Comparison of ENCODE assay signal across 22 mouse cellular contexts in the genomic region with DNA sequence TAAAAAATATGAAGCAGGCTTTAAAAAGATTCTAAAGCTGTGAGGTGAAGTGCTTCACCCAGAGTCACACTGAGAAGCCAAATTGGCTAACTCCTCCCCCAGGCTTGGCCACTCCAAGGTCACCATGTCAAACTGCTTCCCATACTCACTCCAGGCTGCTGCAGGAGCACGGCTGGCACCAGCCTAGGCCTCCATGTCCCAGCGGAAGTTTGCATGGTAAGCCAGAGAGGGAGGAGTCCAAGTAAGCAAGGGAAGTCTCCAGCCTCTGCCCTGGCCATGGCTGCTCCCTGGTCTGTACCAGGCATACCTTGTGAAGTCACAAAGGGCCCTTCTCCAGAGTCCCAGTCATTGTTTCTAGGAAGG.
DNase-seq lines count a peak whose midpoint lies in the region; ATAC-seq and TF ChIP-seq lines count a peak whose summit lies in the region.
"Had no signal": no experiment of that assay in that cellular context is flagged by ENCODE, and none has a peak within 500 bp of the region (broad histone marks: within the 10 kb centered on the region; RNA-seq: fewer than 3 reads in every experiment).

No protein-coding gene starts in this region.

- WGBS in lung, embryonic 14.5 days = 22% methylated on average over 2 of the region's 2 CpGs
- 21% methylated on average over 2 of the region's 2 CpGs for WGBS in lung, adult 2 months
- WGBS in stomach, embryonic 14.5 days = 31% methylated on average over 2 of the region's 2 CpGs
- WGBS in stomach, postnatal 0 days = 21% methylated on average over 2 of the region's 2 CpGs
- 31% methylated on average over 2 of the region's 2 CpGs for WGBS in intestine, postnatal 0 days

- no peaks in the 10 kb centered on the region for H3K27me3 ChIP-seq in lung, embryonic 14.5 days (ENCODE audit: insufficient read depth, low read length)
- no peaks in the 10 kb centered on the region for H3K27me3 ChIP-seq in stomach, embryonic 14.5 days (ENCODE audit: control insufficient read depth, insufficient read depth, low read length)
- H3K27me3 ChIP-seq in stomach, postnatal 0 days (ENCODE audit: control insufficient read depth, insufficient read depth, low read length) = no peaks in the 10 kb centered on the region
- no peaks in the 10 kb centered on the region for H3K27me3 ChIP-seq in intestine, postnatal 0 days (replicated peaks; ENCODE audit: control insufficient read depth, insufficient read depth, low read length)
- H3K27me3 ChIP-seq: liver, embryonic 12.5 days had no signal

- intact Hi-C loops in heart, postnatal 10 days (cut with DNase I) = no loop called here

- ATAC-seq in lung, embryonic 14.5 days (ENCODE audit: insufficient read depth) = peak; percentile 74; the same call in 1 of the 2 replicates
- no peak for ATAC-seq in stomach, embryonic 14.5 days (ENCODE audit: insufficient number of reproducible peaks, insufficient read depth, low FRiP score, low read depth)
- no peak for ATAC-seq in stomach, postnatal 0 days (ENCODE audit: low FRiP score, low TSS enrichment)
- ATAC-seq in intestine, postnatal 0 days = no peak
- ATAC-seq: forebrain, postnatal 0 days; liver, embryonic 12.5 days; lung, postnatal 0 days had no signal

- H3K4me1 ChIP-seq in lung, embryonic 14.5 days (ENCODE audit: insufficient read depth) = peaks cover 10% of the 10 kb centered on the region; the same call in 1 of the 2 replicates
- no peaks in the 10 kb centered on the region for H3K4me1 ChIP-seq in lung, adult 2 months (ENCODE audit: control insufficient read depth, insufficient read depth, low read length)
- H3K4me1 ChIP-seq in stomach, embryonic 14.5 days (ENCODE audit: control insufficient read depth, insufficient read depth, low read length) = no peaks in the 10 kb centered on the region
- no peaks in the 10 kb centered on the region for H3K4me1 ChIP-seq in stomach, postnatal 0 days (replicated peaks; ENCODE audit: control insufficient read depth, insufficient read depth)
- H3K4me1 ChIP-seq in intestine, postnatal 0 days (replicated peaks; ENCODE audit: control insufficient read depth, insufficient read depth, low read length) = no peaks in the 10 kb centered on the region
- H3K4me1 ChIP-seq: hindbrain, embryonic 13.5 days; liver, embryonic 12.5 days; midbrain, embryonic 12.5 days had no signal

- no peak overlapping the region for H3K4me2 ChIP-seq in lung, embryonic 14.5 days
- no peak overlapping the region for H3K4me2 ChIP-seq in stomach, embryonic 14.5 days (replicated peaks; ENCODE audit: low read depth, low read length)
- H3K4me2 ChIP-seq in stomach, postnatal 0 days (replicated peaks; ENCODE audit: low read depth) = no peak overlapping the region
- no peak overlapping the region for H3K4me2 ChIP-seq in intestine, postnatal 0 days (replicated peaks; ENCODE audit: low read depth)
- H3K4me2 ChIP-seq: heart, embryonic 11.5 days; hindbrain, embryonic 13.5 days; liver, embryonic 12.5 days; midbrain, embryonic 12.5 days had no signal

- H3K4me3 ChIP-seq in lung, embryonic 14.5 days (ENCODE audit: low read depth, low read length) = no peak overlapping the region
- no peak overlapping the region for H3K4me3 ChIP-seq in lung, adult 2 months (replicated peaks; ENCODE audit: extremely low read depth, low read depth, low read length)
- no peak overlapping the region for H3K4me3 ChIP-seq in stomach, embryonic 14.5 days (ENCODE audit: low read depth, low read length)
- H3K4me3 ChIP-seq in stomach, postnatal 0 days (ENCODE audit: low read depth, low read length) = no peak overlapping the region
- no peak overlapping the region for H3K4me3 ChIP-seq in intestine, postnatal 0 days (ENCODE audit: low read depth, low read length)
- H3K4me3 ChIP-seq: hindbrain, embryonic 13.5 days; liver, embryonic 12.5 days; midbrain, embryonic 12.5 days had no signal

- no peaks in the 10 kb centered on the region for H3K9me3 ChIP-seq in lung, embryonic 14.5 days (ENCODE audit: low read depth, low read length)
- H3K9me3 ChIP-seq in stomach, embryonic 14.5 days (ENCODE audit: control insufficient read depth, low read depth, low read length) = no peaks in the 10 kb centered on the region
- no peaks in the 10 kb centered on the region for H3K9me3 ChIP-seq in stomach, postnatal 0 days (ENCODE audit: control insufficient read depth, low read length)
- H3K9me3 ChIP-seq in intestine, postnatal 0 days (ENCODE audit: control insufficient read depth) = no peaks in the 10 kb centered on the region
- H3K9me3 ChIP-seq: hindbrain, embryonic 13.5 days; liver, embryonic 12.5 days; midbrain, embryonic 12.5 days had no signal

- H3K27ac ChIP-seq in lung, embryonic 14.5 days (ENCODE audit: low read depth) = peak overlapping the region; percentile 38; the same call in 1 of the 2 replicates
- peak overlapping the region; percentile 8; the same call in 1 of the 2 replicates for H3K27ac ChIP-seq in stomach, embryonic 14.5 days (ENCODE audit: low read length)
- H3K27ac ChIP-seq in stomach, postnatal 0 days (replicated peaks) = no peak overlapping the region
- no peak overlapping the region for H3K27ac ChIP-seq in intestine, postnatal 0 days (ENCODE audit: low read depth, low read length)
- H3K27ac ChIP-seq: hindbrain, embryonic 13.5 days; kidney, postnatal 0 days; liver, embryonic 12.5 days; midbrain, embryonic 12.5 days had no signal

- TF ChIP-seq EP300 in stomach, postnatal 0 days (optimal IDR thresholded peaks at IDR 0.05) = no peak

- TF ChIP-seq CTCF in lung, embryonic 14.5 days (IDR thresholded peaks at IDR 0.05; ENCODE audit: low read depth) = no peak
- TF ChIP-seq CTCF in lung, adult 2 months (IDR thresholded peaks at IDR 0.05; ENCODE audit: insufficient read depth, low read length) = no peak
- no peak for TF ChIP-seq CTCF in stomach, postnatal 0 days (IDR thresholded peaks at IDR 0.05; ENCODE audit: low read depth)
- no peak for TF ChIP-seq CTCF in intestine, postnatal 0 days (IDR thresholded peaks at IDR 0.05; ENCODE audit: low read depth)

- TF ChIP-seq POLR2A in lung, adult 2 months (IDR thresholded peaks at IDR 0.05; ENCODE audit: borderline replicate concordance, extremely low read depth, low read depth, low read length) = no peak

- H3K36me3 ChIP-seq in lung, embryonic 14.5 days (ENCODE audit: insufficient read depth) = no peaks in the 10 kb centered on the region
- H3K36me3 ChIP-seq in stomach, embryonic 14.5 days (ENCODE audit: control insufficient read depth, insufficient read depth, low read length) = no peaks in the 10 kb centered on the region
- H3K36me3 ChIP-seq in stomach, postnatal 0 days (ENCODE audit: control insufficient read depth, insufficient read depth, low read length) = no peaks in the 10 kb centered on the region
- no peaks in the 10 kb centered on the region for H3K36me3 ChIP-seq in intestine, postnatal 0 days (ENCODE audit: control insufficient read depth, insufficient read depth)
- H3K36me3 ChIP-seq: hindbrain, embryonic 13.5 days; liver, embryonic 12.5 days; midbrain, embryonic 12.5 days had no signal

- no peak overlapping the region for H3K9ac ChIP-seq in lung, embryonic 14.5 days
- H3K9ac ChIP-seq in stomach, embryonic 14.5 days (replicated peaks; ENCODE audit: low read depth, low read length) = no peak overlapping the region
- H3K9ac ChIP-seq in stomach, postnatal 0 days (ENCODE audit: low read length) = no peak overlapping the region
- no peak overlapping the region for H3K9ac ChIP-seq in intestine, postnatal 0 days (ENCODE audit: low read depth, low read length)
- H3K9ac ChIP-seq: forebrain, postnatal 0 days; hindbrain, embryonic 13.5 days; liver, embryonic 12.5 days; midbrain, embryonic 12.5 days had no signal

- DNase-seq in heart, adult 11 months = peak; percentile 94
- no peak for DNase-seq in heart, postnatal 10 days
- DNase-seq in lung, embryonic 14.5 days = peak; percentile 39
- DNase-seq in lung, adult 2 months = no peak
- no peak for DNase-seq in stomach, postnatal 0 days (ENCODE audit: low spot score)
- DNase-seq: cerebellum, adult 11 months; cerebellum, adult 9-11 months; gastrocnemius, postnatal 36 days; left cerebral cortex, postnatal 4 days; retina, postnatal 1 day; right cerebral cortex, postnatal 25 days; spleen, adult 18-20 months; thymus, postnatal 25 days had no signal

Comparison
In these comparisons a context has a peak if more than half of its experiments do, and no peak if none do; other contexts are left out.
1. DNase-seq: peak in heart, adult 11 months (single experiment) and lung, embryonic 14.5 days (single experiment); none in heart, postnatal 10 days (0 of 2), lung, adult 2 months (single experiment) and stomach, postnatal 0 days (single experiment).
2. H3K27ac ChIP-seq: peak in lung, embryonic 14.5 days (single experiment) and stomach, embryonic 14.5 days (single experiment); none in stomach, postnatal 0 days (single experiment) and intestine, postnatal 0 days (single experiment).